Mouse (Mus musculus): ENCODE measurements around the gene Plac9a.
"Not testable (repeated sequence)": the region's sequence is repeated elsewhere in the genome, so short reads cannot be mapped to it uniquely, and the experiment has no call there.

Plac9a gene

DNA sequence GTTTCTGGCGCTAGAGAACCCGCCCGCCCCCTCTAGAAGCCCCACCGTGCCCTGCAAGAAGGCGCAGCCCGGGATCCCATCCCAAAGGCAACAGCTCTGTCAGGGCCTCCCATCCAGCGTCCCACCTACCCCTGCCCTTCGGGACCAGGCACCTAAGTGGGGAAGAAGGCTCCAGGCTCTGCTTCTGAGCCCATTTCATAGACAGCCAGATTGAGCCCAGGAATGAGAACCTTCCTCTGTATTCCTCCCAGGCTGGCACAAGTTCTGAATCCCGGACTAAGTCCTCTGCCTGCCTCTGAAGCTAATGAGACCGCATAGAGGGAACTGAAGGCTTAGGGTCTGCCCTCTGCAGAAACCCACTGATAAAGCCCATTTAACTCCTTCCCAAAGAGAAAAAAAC is at the start of gene Plac9a:
Gene Plac9a (minus strand): TSS at position 101 of the 400 bp plus-strand sequence.
- not testable (repeated sequence) for DNase-seq (ENCODE audit: low read depth, low spot score)

DNA sequence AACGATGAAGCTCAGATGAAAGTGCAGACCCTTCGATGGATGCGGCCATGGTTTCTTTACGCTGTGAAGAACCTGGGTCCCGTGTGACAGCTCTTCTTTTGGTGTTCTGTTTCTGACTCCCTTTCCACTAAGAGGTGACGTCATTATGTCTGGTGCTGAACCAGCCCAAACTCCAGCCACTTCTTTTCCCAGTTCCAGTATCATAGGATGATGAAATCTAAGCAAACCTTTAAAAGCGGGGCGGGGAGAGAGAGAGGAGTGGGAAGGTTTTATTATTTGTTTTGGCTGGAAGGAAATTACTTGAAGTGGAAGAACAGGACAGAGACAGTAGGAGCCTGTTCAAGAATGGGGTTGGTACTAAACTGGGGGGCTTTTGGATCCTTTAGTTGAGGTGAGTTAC is 35.1 kb upstream of the Plac9a start, which contains the start of gene Cphx1:
Gene Cphx1 (plus strand): TSS at position 301 of the 400 bp plus-strand sequence.
- DNase-seq (ENCODE audit: low read depth, low spot score), result not testable (repeated sequence)

DNA sequence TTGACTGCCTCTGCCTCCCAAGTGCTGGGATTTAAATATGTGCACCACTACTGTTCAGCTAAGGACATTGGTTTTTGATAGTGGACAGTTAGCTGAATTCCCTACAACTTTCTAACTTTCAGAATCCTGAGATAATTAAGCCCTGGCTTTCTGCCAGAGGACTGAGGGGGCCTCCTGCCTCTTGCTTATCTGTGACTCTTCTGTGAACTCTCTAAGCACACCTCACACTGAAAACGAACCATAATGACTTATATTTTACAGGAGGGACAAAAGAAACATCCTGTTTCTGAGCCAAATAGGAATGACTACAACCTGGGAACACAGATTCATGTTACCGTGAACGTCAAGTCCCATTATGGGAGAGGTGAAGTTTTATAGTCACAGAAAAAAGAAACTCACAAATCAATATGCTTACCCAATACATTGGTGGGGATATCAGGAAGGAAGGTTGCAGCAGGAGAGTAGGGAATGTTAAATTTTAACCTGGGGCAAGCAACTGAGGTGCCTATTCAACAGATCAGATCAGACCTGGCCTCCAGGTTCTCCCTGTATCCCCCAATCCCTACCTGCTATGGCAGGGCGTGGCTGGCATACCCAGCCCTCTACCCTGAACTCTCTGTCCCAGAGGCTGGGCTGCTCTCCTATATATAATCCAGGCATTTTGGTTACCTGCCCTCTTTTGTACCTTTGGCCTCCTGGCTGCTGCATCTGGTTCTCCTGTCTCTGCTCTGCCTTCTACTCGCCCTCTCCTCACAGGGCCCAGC is 34.1 kb upstream of the Plac9a start:
- not testable (repeated sequence) for DNase-seq (ENCODE audit: low read depth, low spot score)

DNA sequence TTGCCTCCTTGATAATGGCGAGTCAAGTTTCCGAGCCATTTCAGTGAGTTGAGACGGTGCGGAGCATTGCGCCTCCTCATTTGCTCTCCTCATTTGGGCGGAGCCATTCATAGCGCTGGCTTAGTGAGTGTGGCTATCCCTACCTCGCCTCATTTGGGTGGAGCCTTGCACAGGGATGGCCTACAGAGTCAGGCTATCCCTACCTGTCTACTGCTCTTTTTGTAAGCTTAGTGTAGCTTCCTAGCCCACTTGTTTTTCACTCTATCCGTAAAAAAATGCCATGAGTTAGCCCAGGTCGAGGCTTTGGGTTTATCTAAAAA is 24.6 kb upstream of the Plac9a start, which contains the start of gene Tmem254a:
Gene Tmem254a (minus strand): TSS at position 111 of the 320 bp plus-strand sequence.
- not testable (repeated sequence) for DNase-seq (ENCODE audit: low read depth, low spot score)

DNA sequence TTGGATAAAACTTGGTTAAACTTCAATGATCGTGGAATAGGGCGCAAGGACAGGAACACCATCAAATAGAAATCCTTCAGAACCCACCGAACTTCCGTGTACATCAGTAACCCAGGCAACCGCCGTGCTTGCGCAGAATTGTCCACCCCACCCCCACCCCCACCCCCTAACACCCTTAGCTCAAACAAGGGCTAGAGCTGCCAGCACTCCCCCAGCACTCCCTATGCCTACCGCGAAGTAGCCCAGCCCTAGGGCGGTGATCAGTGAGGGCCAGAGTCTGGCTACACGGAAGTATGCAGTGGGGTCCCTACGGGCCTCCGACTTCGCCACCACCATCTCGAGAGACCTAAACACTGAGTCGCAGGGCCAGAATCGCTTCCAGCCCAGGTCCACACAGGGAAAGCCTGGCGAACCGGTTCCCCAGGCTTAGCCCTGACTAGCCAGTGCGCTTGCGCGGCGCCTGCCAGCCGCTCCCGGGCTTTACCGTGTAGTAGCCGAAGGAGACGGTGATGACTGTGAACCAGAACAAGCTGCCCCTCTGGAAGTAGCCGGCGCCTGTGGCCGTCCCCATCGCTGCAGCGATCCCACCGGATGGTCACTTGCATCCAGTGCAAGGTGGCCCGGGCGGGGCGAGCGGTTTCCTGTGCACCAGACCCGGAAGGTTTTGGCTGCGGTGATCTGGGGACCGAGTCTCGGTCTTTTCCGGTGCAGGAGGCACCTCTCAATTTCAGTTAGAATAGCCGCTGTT is 24.1 kb upstream of the Plac9a start:
- not testable (repeated sequence) for DNase-seq (ENCODE audit: low read depth, low spot score)

DNA sequence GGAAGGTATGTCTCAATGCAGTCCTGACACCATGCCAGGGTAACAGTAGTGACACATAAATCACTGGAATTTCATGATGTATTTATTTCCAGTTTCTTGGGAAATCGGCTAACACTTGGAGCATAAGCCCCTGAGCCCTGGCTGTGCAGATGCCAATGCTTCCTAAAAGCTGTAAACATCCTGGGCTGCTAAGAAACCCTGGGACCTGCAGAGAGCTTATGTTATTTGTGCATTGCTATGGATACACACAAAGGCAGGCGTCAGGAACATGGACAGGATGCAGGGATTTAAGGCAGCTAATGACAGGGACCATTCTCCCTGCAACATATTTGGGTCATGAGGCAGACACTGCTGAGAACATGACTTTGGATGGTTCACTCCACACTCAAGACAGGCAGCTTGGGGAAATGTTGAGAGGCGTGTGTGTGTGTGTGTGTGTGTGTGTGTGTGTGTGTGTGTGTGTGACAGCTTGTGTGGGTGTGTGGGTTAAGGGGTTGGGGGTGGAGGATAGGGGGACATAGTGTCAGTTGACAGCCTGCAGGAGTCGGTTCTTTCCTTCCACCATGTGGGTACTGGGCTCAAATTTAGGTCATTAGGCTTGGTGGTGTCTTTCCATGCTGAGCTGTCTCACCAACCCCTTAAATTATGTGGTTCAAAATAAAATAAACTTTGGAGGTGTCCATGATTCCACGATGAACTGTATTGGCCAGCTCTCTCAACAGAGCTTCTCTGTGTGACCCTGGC is 15.7 kb upstream of the Plac9a start:
- not testable (repeated sequence) for DNase-seq (ENCODE audit: low read depth, low spot score)

DNA sequence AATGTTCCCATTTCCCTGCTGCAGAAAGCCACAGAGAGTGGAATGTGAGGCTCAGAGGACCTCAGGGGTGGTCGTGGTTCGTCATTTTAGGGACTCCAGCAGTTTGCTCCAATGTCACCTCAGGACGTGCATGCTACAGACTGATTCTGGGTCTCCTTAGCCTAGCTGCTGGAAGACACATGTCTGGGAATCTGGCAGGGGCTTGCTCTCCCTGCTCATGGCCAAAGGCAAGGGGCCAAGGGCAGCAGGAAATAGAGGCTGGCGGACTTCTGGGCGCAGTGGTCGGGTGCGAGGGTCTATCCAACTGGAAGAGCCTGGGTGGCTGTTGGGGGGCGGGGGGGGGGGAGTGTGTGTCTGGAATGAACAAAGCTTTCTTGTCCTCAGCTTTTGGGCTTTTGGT is 6.1 kb upstream of the Plac9a start:
- DNase-seq (ENCODE audit: low read depth, low spot score), result not testable (repeated sequence)

DNA sequence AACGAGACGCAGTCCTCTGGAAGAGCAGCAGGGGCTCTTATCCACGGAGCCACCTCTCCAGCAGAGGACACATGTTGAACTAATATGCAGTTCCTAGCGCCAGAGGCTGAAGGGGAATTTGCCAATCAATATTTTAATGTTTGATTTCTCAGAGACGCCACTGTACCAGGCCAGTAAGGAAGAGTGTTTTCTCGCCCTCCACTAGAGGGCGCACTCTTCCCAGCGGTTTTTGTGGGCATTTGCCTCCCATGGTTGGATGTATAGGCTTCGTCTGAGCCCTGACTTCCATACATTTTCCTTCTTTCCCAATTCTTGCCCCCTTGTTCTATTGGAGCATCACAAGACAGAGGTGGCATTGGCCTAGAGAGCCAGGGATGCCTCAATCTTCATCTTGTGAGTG is 4.4 kb upstream of the Plac9a start:
- not testable (repeated sequence) for DNase-seq (ENCODE audit: low read depth, low spot score)

DNA sequence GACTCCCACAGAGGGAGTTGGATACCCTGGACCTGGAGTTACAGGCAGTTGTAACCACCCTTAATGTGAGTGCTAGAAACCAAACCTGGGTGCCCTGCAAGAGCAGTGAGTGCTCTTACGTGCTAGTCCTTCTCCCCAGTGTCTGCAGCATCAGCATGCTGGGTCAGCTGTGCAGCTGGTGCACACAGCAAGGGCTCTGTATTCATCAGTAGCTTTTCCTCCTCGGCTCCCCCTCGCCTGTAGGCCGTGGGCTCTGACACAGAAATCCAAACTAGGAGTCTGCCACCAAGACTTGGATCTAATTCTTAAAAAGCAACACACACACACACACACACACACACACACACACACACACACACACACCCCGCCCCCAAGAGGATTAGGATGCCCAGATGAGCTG is 2.3 kb upstream of the Plac9a start:
- not testable (repeated sequence) for DNase-seq (ENCODE audit: low read depth, low spot score)

DNA sequence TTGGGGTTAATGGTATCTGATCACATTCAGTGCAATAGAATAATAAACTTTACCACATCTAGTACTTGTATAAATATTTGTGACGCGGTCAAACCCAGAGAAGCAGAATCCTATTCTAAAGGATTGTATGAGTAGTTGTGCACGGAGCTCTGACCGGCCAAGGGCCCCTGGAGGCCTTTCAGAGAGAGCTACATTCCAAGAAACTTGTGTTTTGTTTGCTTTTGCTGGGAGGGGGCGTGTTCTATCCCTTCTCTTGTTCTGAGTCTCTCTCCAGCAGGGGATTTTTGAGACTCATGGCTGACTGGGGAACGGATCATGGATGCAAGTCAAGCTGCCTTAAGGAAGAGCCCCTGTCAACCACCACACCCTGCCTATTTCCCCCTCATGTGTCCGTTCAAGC is 7.2 kb downstream of the Plac9a start:
- not testable (repeated sequence) for DNase-seq (ENCODE audit: low read depth, low spot score)

DNA sequence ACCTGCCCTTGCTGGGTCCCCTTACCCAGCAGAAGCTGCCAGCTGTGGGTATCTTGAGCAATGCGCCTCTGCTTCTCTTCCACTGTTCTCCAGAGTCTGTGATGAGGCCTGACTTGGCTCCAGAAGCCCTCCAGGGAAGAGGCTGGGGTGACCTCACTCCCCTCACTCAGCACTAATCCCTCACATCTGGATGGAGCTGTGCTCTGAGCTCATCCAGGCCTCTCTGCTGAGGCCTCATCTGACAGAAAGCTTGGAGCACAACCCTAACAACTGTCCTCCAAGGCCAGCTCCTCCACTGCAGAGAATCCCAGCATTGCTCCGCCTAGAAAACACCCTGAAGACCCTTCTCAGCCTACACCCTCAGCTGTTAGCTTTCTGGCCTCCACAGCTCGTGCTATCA is 8.3 kb downstream of the Plac9a start:
- DNase-seq (ENCODE audit: low read depth, low spot score), result not testable (repeated sequence)

DNA sequence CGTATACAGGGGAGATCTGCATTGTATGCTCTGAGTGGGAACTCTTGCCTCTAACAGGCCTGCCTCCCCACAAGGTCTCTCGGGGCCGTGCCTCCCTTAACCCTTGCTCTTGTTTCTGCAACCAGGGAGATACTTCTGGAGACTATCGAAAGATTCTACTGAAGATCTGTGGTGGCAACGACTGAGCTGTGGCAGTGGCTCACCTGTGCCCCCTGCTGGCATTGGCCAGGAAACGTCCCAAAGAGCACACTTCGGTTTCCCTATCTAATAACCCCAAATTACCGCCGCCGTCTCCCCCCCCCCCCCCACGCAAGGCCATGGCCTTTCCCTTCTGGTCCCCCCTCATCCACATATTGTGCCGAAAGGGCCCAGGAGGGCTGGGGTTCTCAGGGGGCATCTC is 17.0 kb downstream of the Plac9a start:
- DNase-seq (ENCODE audit: low read depth, low spot score), result not testable (repeated sequence)

DNA sequence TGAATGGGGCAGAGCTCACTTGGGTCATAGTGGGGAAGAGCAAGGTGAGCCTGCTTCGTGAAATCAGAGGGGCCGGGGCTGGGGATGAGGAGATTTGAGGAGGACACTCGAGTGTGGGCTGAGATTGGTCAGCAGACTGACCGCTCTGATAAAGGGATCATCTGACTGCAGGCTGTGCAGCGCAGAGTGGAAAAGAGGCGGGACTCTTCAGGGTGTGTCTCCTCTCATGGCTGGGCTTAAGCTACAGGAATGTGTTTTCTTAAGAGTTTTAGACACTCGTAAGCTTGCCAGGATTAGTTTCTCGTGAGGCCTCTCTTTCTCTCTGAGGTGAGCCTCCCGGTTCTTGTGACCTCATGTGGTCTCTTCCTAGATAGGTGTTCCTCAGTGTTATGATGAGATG is 21.1 kb downstream of the Plac9a start:
- not testable (repeated sequence) for DNase-seq (ENCODE audit: low read depth, low spot score)

DNA sequence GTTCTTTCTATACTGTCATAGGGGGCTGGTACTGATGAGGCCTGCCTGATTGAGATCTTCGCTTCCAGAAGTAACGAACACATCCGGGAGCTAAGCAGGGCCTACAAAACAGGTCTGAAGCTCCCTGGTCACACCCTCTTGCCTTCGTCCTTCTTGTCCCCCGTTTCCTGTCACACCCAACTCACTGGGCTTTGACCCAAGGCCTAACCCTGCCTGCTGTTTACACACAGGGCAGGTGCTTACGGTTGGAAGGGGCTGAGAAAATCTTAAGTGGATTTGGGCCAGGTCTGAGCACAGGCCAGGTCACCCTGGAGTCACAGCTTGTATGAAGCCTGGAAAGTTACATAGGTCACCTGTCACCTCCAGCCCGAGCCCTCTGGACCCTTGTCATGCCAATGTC is 26.3 kb downstream of the Plac9a start:
- not testable (repeated sequence) for DNase-seq (ENCODE audit: low read depth, low spot score)

DNA sequence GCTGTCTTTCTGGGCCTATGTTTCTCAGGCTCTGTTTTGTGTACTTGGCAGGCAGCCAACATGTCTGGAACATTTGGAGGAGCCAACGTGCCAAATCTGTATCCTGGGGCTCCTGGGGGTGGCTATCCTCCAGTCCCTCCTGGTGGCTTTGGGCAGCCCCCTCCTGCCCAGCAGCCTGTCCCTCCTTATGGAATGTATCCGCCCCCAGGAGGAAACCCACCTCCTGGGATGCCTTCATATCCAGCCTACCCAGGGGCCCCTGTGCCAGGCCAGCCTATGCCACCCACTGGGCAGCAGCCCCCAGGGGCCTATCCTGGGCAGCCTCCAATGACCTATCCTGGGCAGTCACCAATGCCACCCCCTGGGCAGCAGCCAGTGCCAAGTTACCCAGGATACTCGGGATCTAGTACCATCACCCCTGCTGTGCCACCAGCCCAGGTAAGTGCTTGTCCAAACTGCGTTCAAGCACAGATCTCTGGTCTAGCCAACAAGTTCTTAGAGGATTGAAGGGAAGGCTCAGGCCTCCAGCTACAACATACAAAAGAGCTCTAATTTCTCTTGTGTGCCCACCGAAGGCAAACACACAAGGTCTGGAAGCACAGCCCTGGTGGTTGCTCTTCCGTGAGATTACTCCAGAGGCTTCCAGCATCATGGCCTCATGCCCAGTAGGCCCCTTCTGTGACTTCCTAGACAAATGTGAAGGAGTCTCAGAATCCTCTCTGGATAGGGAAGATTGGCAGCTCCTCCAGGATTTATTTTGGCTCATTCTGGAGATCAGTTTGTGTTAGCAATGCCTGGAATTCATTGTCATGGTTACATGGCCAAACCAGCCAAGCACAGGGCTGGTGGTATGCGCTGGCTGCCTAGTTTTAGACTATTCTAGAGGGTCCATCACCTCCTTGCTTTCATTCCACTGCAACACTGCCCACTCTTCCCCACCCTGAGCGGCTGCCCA is 30.2 kb downstream of the Plac9a start:
- DNase-seq (ENCODE audit: low read depth, low spot score), result peak; percentile 12

DNA sequence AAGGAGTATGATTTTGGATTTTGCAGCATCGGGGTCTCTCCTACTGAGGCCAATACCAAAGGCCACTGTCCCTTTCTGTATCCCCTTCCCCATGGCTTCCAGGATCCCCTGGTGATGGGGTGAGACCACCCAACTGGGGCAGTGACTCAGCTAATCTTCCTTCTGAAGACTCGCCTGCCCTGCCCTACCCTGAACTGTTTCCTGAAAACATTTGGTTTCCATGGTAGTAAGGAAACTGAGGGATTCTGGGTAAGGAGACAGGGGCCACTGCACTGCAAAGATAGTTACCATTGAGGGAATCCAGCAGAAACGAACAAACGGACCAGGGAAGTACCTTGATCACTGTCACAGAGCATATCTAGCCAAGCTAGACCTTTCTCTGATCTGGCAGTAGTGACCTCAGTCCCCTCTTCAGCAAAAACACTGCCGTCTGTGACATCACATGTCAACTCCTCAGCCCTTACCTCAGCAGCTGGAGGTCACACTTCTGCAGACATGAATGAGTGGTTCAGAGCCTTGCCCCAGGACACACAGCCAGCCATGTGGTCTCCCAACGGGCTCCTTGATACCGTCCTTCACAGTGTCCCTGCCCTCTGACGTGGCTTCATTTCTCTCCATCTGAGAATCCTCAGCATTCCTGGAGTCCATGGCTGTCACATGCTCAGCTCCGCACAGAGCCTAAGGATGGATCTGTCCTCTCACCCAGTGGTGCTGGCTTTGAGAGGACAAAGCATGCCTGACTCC is 33.6 kb downstream of the Plac9a start:
- DNase-seq (ENCODE audit: low read depth, low spot score), result no peak

DNA sequence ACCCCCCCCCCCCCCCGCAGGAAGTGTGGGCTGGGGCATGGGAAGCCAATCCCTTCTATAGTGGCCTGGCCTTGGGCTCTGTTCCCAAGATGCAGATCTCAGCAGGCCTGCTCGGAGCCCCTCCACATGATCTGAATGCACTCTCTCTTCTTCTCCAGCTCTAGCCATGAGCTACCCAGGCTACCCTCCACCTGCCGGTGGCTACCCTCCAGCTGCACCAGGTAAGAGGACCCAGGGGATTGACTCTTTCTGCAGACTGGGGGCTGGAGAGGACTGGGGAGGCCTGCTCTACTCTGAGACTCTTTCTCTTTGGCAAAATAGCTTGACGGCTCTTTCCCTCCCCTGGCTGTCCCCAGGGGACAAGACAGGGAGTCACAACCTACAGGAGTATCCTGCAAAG is 34.2 kb downstream of the Plac9a start:
- DNase-seq (ENCODE audit: low read depth, low spot score), result no peak

DNA sequence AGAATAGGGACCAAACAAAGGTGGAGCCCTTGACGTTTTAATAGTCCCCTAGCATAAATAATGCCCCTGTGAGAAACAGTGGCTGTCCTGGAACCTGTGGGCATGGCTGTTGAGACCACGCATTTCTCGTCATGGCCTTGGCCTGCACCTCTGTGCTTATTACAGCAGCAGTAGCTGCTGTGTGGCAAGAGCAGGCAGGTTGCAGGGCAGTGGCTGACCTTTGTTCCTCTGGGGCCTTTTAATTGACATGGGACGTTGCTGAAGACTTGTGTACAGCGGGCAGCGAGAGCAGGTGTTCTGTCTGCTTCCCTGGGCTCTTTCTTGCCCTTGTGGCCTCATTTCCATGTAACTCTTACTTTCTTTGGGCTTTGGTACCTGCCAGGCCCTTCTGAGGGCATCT is 35.1 kb downstream of the Plac9a start:
- no peak for DNase-seq (ENCODE audit: low read depth, low spot score)

DNA sequence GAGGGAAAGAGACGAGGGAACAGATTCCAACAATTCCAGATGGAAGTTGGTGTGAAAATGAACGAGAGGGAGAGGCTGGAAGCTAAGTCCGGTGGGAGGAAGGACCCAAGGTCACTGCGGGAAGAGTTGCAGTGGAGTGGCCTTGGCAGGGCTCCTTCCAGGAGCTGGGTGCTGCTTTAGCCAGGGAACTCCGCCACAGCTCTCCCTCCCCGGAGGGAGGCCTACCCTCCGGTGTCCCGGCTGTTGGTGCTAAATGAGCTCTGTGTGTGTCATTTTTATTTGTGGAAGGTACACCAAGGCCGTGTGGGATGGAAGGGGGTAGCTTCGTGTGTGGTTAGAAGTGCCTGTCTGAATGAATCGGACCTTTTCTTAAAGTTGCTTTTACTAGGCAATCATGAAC is 36.1 kb downstream of the Plac9a start:
- DNase-seq (ENCODE audit: low read depth, low spot score), result no peak

DNA sequence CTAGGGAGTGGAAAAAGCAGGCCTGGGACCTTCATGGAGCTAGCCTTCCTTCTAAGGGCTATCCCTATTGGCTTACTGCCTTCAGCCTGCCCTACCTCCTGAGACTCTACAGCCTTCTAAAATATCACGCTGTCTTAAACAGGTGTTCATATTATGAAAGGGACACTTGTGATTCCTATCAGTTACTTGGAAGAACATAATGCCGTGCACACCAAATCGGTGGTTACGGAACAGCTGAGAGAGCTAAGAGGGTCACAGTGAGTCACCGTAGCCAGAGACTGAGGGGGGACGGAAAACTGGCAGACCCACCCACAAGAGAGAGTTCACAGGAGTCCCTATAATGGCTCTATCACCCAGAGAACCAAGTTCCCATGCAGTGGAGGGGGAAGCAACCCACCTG is 36.5 kb downstream of the Plac9a start:
- no peak for DNase-seq (ENCODE audit: low read depth, low spot score)

Measured in brain, embryonic 18.5 days (tissue).